Mouse (Mus musculus) mouse embryonic stem cell (cell line): ENCODE data around the gene Ltbp3.

Experiments
- in situ Hi-C, 2 experiments: fragments of 300-500 bp; cut with MboI; formaldehyde crosslinking; loops; 1 replicate in 1 of 2; 3 replicates in 1 of 2; pipeline ENCODE4 v1.14.3; 2019 to 2020; ENCODE audit warnings: low sequenced_read_pairs in 2 of 2, low pct_unique_long_range_greater_than_20kb in 1 of 2, mixed read lengths in 1 of 2; ENCODE audit not compliant: unreplicated experiment in 1 of 2

The Ltbp3 gene

DNA sequence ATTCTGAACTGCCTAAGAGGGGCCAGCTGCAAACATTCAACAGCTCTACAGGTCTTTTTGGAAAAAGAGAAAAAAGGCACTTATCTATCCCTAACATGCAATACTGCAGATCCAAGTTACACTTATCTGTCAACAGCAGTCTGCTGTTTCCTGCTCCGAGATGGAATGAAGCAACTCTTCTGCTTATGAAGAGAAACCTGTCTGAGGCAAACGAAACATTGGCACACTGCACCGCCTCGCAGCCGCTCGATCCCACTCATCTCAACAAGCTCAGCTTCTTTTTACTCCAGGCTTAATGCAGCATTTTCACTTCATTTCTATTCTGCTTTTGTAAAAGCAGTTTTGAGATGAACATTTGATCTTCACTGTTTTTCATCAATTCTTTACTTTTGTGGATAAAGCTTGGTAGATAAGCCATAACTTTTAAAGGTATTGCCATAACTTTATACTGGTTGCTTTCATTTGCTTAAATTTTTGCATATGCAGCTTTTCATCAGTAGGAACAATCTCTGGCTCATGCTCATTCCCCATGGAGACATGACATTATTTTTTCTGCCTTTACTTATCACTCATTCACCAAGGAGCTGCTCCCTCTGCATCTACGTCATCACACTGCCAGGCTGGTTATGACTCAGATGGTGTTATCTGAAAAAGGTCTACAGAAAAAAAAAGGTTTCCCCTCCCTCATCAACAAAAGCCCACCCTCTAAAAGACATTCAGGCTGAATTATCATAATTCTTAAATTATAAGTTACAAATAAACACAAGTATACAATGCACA is 58.2 kb downstream of the Ltbp3 start:
- in situ Hi-C loops: loop anchor here in 1 of 2 experiments (10.0 kb wide), 1 partner anchor 56 kb away; no protein-coding TSS in a partner anchor

- in situ Hi-C loops: loop anchor here in 1 of 2 experiments (10.0 kb wide), 1 partner anchor 55 kb away; no protein-coding TSS in a partner anchor
These were observed 59.1 kb downstream of the Ltbp3 start for GRCm38 (mm10) chr19:5799566-5800349.

GRCm38 (mm10) chr19:5800350-5800631 is 59.6 kb downstream of the Ltbp3 start:
- in situ Hi-C loops: no loop called here

DNA sequence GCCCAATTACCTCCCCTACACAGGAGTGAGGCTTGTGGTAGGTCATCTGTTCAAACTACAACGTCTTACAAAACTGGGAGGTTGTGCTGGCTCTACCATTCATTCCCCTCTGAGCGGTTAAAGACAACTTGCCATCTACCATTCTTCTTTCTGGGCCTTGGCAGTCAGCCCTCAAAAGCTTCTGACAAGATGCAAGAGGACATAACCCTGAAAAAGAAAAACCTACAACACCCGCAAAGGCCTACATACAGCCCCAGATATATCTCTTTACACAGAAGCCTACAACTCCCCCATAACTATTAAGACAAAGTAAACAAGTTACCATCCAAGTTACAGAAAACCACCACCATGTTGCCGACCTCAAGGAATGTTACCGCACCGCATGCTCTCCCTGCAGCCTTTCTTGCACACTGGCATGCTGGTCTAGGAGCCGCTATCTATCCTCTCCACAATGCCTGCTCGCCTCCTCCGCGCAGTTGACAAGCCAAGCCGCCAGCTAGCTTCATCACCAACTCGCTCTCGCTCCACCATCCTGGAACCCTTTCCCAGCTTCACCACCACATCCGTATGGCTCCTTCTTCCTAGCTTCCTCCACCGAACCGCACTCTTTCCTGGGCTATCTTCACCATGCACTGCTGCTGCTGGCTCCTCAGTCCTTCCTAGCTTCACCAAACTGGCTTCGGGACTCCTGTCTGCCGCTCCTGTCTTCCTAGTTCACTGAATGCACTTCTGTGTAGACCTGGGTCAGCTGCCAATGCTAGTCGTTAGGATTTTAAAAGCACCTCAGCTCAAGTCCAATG is 60.1 kb downstream of the Ltbp3 start:
- in situ Hi-C loops: no loop called here

DNA sequence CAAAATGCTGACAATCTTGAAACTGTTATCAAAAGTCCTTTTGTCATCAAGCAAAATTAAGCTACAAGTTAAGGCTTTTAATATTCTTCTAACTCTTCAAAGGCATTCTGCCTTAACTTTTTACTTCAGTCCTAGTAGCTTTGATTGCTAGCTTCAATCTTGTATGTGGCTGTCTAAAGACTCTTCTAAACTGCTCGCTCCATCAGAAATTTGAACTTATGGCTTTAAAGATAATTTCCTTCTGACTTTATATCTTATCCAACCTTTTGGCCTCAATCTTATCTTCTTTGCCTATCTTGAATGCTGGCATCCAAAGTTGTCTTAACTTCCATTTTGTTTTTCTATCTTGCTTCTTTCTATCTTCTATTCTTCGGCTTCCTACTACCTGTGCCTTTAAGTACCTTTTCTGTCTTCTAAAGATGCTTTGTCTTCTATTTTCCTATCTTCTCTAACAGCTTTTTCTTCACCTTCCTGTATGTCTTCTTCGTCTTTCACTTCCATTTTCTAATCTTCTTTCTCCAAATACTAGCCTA is 60.8 kb downstream of the Ltbp3 start:
- in situ Hi-C loops: no loop called here

DNA sequence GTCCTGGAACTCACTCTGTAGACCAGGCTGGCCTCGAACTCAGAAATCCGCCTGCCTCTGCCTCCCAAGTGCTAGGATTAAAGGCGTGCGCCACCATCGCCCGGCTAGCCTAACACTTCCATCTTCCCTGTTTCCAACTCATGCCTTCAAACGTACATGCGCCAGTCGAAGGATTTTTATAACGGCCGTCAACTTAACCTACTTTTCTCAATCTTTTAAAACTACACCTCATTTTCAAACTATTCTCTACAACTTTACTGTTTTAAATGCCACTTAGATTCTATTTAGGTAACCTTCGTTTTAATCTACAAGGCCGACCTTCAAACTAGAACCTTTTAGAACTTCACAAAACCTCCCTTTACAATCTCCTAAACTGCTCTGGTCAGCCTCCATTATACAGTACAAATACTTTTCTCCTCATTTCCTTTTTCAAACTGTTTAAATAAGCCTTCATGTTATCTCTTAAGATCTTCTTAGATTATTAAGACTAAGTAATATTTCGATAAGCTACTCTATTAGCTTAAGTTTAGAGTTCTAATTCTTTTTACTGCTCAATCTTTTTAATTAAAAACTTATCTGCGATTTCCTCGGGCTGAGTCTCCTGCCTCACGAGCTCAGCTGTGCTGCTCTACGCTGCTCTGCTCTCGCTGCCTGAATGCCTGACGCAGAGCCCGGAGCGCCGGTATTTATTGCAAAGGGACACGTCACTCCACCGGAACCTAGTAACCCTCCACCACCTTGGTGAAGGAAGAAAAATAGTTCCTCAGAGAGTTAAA is 61.5 kb downstream of the Ltbp3 start:
- in situ Hi-C loops: no loop called here

GRCm38 (mm10) chr19:5802787-5803040 is 62.0 kb downstream of the Ltbp3 start:
- in situ Hi-C loops: no loop called here

- in situ Hi-C loops: no loop called here
These were observed 62.6 kb downstream of the Ltbp3 start for GRCm38 (mm10) chr19:5803041-5803880.

GRCm38 (mm10) chr19:5803881-5804279 is 63.2 kb downstream of the Ltbp3 start:
- in situ Hi-C loops: no loop called here

DNA sequence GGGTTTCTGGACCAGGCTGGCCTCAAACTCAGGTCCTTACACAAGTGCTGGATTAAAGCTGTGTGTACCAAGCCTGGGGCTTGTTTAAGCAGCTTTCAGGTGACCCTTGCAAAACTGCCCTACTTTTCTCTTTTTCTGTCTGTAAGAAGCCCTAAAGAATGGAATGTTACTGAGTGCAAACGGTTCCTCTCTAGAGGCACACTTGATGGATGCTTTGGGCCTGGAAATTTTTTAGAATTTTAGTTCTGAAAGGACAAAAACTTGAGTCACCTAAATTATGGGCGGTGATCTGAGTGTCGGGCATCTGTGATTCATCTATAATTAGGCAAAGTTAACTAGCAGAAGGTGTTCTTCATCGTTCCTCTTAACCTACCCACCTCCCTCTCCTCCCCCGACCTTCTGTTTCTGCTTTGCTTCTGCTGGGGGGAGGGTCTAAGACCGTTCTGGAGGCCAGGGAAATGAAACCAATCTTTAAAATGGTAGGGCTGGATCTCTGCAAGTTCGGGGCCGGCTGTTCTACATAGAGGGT is 63.7 kb downstream of the Ltbp3 start:
- in situ Hi-C loops: no loop called here

DNA sequence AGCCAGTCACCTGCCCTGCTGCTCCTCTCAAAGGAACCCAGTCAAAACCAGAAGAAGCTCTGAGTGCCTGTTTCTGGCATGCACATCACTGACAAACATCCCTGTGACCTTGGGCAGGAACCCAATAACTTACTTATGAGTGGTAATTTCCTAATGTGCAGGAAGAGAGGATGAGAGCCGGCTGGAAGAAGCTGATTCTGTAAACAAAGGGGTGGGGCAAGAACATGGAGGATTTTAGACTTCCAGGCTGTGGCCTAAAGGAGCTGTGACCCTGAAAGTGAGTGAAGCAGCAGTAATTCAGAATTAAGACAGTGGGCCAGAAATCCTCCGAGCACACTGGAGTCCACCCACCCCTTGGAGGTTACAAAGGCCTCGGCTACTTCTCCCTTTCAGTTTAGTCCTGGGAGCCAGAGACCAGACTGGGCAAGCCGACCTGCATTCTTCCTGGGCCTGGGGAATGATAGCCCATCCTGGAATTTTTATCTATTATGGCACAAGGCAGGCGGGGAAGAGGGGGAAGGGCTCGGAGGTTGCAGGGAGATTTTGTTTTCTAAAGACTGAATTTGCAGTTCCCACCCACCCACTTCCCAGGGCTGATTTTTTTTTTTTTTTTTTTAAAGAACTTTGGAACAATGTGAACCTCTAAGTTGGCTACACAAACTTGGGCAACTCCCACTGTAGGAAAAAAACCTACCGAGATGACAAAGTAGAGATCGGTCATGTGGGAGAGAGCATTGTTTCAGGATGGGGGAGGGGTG is 65.5 kb downstream of the Ltbp3 start:
- in situ Hi-C loops: no loop called here

DNA sequence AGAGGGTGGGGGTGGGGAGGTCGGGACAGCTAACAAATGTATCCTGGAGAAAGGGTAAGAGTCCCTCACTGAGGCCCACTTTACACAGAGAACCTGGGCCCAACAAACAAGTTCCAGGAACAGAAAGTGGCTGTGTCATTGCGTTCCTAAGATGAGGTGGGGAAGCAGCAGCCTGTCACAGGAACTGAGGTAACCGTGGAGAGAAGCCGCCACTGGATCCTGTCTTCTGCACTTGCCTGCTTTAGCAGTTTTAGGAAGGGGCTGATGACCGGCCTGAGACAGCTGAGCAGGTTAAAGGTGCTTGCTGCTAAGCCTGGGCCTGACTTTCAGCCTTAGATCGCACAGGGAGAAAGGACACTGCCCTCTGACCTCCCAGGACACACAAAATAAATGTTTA is 66.1 kb downstream of the Ltbp3 start:
- in situ Hi-C loops: no loop called here

- in situ Hi-C loops: no loop called here
These were observed 67.0 kb downstream of the Ltbp3 start for GRCm38 (mm10) chr19:5807740-5808139.
